Mouse (Mus musculus) brown adipose tissue, adult 24 weeks (tissue): Measurements from ENCODE around the gene Apold1. TPM values are rescaled to one million over a fixed set of nuclear protein-coding genes. Genes with fewer than 3 reads are reported as not detected.

Experiments
- polyA plus RNA-seq: library from polyadenylated mRNA; stranded (reverse); fragments of >200 nt; gene quantifications from 2 replicates; pipeline ENCODE4 v1.2.4, GENCODE M21; 2012; ENCODE audit not compliant: missing spikeins, insufficient read depth, insufficient read length

The Apold1 gene
- polyA plus RNA-seq, 1 experiment, result 22.1 TPM

Other genes with a start within 250 kb of the Apold1 start
- gene Dusp16, start 189.1 kb upstream of the Apold1 start, polyA plus RNA-seq, result 13.4 and 16.6 TPM in 2 replicates
- 10.1 and 12.0 TPM in 2 replicates for gene Crebl2, start 151.6 kb upstream of the Apold1 start, polyA plus RNA-seq
- gene Gpr19, start 83.1 kb upstream of the Apold1 start, polyA plus RNA-seq, result 3.5 and 4.8 TPM in 2 replicates
- gene Cdkn1b, start 61.3 kb upstream of the Apold1 start, polyA plus RNA-seq, result 17.1 and 20.7 TPM in 2 replicates
- gene Ddx47, start 29.9 kb downstream of the Apold1 start, polyA plus RNA-seq, result 37.6 and 45.3 TPM in 2 replicates
- gene Gprc5a, start 83.9 kb downstream of the Apold1 start, polyA plus RNA-seq, result 0.67 and 1.5 TPM in 2 replicates
- gene Gprc5d, start 136.6 kb downstream of the Apold1 start, polyA plus RNA-seq, result not detected in 2 replicates
- gene Fam234b, start 216.3 kb downstream of the Apold1 start, polyA plus RNA-seq, result 2.1 and 3.7 TPM in 2 replicates
- gene Hebp1, start 216.3 kb downstream of the Apold1 start, polyA plus RNA-seq, result 63.2 and 64.6 TPM in 2 replicates